Mouse (Mus musculus) ovary, postnatal 36 days (tissue): Measurements from ENCODE around the gene Hcar2.
A peak's percentile ranks its signal among the peaks of the same experiment; 100 is the strongest.

Source experiments
- DNase-seq: peaks from one replicate; pipeline ENCODE4 v3.0.0; 2022; ENCODE audit warnings: low spot score, mixed read lengths

Gene Hcar2

GRCm38 (mm10) chr5:123865365-123865764 is at the start of gene Hcar2:
Hcar2 (minus strand) TSS chr5:123865499.
- no peak for DNase-seq

DNA sequence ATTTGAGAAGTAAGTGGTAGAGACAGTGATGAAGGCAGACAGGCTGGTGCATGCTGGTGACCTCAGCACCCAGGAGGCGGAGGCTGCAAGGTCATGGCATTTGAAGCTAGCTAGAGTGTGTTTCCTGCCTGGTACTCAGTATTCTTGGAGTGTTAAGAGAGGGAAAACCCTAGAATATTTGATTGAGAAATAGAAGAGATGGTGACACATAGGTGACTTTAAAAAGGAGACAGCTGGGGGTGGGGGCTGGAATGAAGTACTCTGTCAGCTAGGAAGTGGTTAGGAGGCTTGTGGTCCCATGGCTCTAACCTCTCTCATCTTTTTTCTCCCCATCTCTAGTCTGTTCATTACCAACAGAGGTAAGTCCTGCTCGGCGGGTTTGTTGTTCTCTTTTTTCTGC is 49.6 kb upstream of the Hcar2 start:
- no peak for DNase-seq

GRCm38 (mm10) chr5:123907631-123907977 is 42.3 kb upstream of the Hcar2 start:
- DNase-seq: no peak

- peak; percentile 100 for DNase-seq
Measured at GRCm38 (mm10) chr5:123906976-123907630, 41.8 kb upstream of the Hcar2 start, which contains the start of gene Denr. Denr (plus strand) TSS chr5:123907175.

DNA sequence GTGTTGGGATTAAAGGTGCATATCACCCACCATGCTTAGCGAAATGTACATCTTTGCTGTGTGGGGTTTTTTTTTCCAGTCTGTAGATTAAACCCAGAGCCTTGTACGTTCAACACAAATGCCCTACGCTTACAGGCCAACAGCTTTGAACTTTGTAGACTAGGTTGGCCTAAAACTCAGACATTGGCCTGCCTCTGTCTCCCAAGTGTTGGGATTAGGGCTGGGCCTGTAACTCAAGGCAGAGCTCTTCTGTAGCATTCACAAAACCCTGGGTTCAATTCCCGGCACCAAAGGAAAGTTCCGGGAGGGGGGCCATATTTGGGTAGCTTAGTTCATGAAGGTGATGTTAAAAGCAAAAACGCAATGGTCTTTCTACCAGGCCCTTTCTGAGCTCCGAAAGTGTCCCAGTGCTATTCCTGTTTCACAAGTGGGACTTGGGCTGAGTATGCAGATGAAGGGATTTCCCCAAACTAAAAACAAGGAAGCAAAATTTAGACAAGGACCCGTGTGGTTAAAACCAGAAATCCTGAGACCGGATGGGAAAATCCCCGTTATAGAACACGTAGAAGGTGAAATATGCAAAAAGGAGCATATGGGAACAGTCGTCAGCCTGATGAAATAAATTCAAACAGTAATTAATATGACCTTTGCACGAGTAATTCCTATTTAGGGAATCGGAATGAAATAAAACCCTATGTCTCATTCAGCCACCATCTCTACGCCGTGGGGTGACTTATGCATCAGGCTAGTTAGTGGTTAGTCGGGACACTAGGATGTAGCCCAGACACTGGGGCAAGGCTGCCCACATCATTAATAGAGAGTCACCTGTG is 41.1 kb upstream of the Hcar2 start:
- DNase-seq: no peak

DNA sequence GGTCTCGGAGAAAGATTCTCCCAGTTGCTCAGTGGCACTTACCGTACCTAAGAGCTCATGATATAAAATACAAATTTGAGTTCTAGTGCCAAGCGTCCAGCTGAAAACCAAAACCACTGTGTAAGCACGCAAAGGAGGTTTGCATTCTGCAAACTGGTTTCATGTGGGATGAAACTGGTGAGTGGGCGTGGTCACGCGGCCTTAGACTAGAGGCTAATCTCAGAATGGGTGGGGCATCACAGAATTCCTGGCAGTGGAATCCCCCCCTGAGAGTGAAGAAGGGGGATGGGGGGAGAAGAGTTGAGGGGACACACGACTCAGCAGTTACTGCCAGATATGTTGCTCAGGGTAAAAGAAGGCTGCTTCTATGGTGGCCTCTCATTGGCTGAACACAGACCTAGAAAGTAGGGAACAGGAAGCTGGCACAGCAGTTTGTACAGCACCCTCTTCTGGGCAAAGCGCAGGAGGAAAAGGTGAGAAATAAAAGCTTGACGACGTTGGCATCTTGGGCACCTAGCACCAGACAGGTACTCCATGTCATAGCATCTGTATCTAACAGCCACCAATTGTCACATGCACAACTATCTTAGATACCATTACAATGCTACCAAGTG is 38.9 kb upstream of the Hcar2 start:
- DNase-seq: no peak

DNA sequence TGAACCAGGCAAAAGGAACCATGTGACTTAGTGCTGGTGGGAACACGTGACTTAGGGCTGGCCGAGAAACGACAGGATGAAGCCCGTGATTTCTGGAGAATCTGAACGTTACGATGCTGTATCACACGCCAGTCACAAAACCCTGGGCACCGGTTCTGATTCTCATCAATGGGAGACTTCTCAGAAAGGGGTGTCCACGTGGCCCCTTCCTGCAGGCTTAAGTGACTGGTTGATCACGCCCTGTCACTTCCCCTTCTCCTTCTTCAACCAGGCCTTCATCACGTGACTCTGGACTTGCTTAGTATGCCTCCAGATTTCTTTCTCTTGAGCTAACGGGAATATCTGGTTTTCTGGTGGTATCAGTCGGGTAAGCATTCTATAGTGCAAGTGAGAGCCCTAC is 32.1 kb upstream of the Hcar2 start:
- no peak for DNase-seq

GRCm38 (mm10) chr5:123896395-123896794 is 31.1 kb upstream of the Hcar2 start:
- DNase-seq: no peak

DNA sequence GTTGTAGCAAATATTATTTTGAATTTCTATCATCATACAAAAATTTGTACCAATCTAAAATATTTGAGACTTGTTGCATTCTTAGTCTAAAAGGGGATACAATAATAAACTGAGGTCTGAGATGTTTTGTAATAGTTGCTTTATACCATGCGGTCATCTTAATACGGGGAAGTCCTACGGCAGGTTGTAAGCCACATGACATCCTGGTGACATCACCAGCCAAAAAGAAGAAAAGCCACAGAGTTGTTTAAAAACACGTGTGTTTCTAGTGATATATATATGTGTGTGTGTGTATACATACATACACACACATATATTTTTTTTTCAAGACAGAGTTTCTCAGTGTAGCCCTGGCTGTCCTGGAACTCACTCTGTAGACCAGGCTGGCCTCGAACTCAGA is 28.2 kb upstream of the Hcar2 start:
- DNase-seq: no peak

DNA sequence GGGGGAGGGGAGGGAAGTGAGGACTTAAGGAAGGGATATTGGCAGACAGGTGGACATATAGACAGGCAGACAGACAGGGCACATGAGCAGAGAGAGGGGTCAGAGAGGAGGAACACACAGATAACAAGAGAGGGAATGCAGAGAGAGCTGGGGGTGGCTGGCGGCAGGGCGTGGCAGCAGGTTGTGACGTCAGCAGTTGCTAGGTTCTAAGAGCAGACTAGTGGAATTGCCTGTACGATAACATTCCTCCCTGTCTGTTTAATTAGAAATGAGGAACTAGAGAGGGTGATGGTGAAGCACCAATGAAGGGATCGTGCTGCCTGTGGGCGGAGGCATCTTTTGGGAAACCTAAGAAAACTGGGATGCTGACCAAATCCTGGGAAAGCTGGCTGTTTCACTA is 26.4 kb upstream of the Hcar2 start:
- DNase-seq: no peak

- no peak for DNase-seq
Measured at GRCm38 (mm10) chr5:123890987-123891386, 25.7 kb upstream of the Hcar2 start.

DNA sequence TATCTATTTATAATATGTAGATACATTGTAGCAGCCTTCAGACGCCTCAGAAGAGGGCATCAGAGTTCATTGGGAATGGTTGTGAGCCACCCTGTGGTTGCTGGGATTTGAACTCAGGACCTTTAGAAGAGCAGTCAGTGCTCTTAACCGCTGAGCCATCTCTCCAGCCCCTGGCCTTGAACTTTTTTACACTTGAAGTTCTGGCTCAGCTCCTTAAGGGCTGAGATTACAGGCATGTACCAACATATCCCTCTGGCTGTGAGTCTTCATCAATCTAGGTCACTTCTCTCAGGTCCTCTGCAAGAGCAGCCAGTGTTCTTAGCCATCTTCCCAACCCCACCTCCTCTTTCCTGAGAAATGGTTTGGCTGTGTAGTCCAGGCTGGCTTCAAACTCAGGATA is 25.0 kb upstream of the Hcar2 start:
- no peak for DNase-seq

DNA sequence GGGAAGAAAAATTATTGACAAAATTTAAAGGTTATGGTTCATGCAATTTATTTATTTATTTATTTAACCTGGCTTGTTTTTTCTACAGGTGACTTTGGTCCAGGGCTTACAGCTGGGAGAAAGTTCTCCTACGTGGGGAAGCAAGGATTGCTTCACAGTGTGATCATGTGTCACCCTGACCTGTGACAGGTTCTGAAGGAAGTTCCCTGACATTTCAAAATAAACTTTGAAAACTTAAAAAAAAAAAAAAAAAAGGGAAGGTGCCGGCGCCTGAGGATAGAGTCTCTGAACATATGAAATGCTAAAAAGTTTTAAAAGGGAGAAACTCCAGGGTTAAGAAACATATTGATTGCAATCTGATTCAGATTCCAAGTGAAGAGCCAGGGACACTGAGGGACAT is 21.1 kb upstream of the Hcar2 start:
- DNase-seq: no peak

- no peak for DNase-seq
Measured at GRCm38 (mm10) chr5:123884332-123884731, 19.0 kb upstream of the Hcar2 start.

DNA sequence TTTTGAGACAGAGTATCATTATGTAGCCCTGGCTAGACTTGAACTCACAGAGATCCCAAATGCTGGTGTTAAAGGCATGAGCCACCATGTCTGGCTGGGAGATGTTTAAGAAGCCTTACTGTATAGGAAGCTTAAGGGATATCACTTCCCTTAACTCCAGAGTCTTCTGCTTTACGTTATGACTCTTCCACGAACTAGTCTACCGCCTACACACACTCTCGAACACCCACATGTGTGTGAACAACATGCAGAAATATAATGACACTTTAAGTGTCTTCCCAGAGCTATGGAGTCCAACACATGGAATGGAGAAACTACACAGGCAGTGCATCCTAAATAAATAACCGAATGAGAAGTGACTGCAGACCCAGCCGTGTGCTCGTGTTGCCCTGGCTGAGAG is 18.6 kb upstream of the Hcar2 start:
- no peak for DNase-seq

- DNase-seq: no peak
Measured at GRCm38 (mm10) chr5:123880778-123881177, 15.5 kb upstream of the Hcar2 start.

- peak; percentile 47 for DNase-seq
Measured at GRCm38 (mm10) chr5:123879928-123880327, 14.6 kb upstream of the Hcar2 start, which contains the start of gene Hcar1. Hcar1 (minus strand) TSS chr5:123880020.

- no peak for DNase-seq
Measured at GRCm38 (mm10) chr5:123878056-123878455, 12.8 kb upstream of the Hcar2 start.

- no peak for DNase-seq
Measured at GRCm38 (mm10) chr5:123874177-123874576, 8.9 kb upstream of the Hcar2 start.

DNA sequence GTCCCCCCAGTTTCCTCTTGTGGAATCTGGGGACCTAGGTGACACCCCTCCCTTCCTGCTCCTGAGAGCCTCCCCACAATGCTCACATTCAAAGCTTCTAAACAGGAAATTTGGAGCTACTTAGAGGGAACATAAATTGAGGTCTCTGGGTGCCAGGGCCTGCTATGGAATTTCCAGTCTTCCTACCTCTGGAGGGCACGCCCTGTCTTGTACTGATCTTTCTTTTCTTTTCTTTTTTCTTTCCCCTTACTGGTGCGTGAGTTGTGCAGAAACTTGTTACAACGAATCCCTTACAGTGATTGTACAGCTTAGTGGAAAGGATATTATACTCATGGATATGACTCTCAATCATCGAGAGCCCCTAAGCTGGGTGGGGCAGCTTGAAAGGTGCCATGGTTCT is 4.3 kb upstream of the Hcar2 start:
- no peak for DNase-seq

DNA sequence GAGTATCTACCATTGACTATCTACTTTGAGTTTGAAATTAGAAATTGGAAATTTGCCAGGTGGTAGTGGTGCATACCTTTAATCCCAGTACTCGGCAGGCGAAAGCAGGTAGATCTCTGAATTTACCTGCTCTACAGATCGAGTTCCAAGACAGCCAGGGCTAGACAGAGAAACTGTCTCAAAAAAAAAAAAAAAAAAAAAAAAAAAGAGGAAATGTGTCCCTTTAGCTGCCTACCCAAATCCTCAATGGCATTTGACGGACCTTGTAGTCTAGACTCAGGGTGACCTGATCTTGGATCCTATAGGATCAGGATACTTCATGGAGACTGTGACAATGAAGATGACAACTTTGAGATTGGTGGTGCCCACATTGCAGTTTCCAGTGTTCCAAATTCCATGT is 1.2 kb upstream of the Hcar2 start:
- DNase-seq: no peak

DNA sequence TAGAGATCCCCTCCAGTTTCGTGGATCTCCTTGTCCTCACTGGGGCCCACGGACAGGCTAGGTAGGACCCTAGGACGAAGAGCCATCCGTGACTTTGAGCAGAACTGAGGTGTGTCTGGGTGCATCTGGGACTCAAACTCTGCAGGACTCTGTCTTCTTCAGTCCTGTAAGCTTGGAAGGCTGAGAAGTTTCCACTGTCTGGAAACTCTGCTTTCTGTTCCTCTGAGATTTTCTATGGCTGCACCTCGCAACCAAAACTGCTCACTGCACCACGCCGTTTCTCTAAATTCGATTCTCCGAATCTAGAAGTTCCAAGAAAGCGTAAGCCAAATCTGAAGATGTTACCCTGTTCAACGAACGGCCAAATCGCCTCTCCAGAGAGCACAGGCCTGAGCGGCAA is 1.4 kb downstream of the Hcar2 start:
- DNase-seq: no peak
